Mouse (Mus musculus) E14TG2a.4 (cell line): ENCODE data around the gene Arl2bp.
A peak's percentile ranks its signal among the peaks of the same experiment; 100 is the strongest.

Source experiments
- H3K27me3 ChIP-seq: 2 replicates; pipeline ENCODE4 v1.6.1; 2014; ENCODE audit warnings: low read length, control low read depth; ENCODE audit not compliant: insufficient read depth
- H3K36me3 ChIP-seq: 2 replicates; pipeline ENCODE4 v1.6.1; 2014; ENCODE audit warnings: low read length, control low read depth; ENCODE audit not compliant: insufficient read depth
- H3K4me1 ChIP-seq: replicated peaks from 2 replicates; pipeline ENCODE4 v1.6.1; 2014; ENCODE audit warnings: low read depth, low read length, control low read depth
- H3K4me3 ChIP-seq: replicated peaks from 2 replicates; pipeline ENCODE4 v1.5.1; 2014; ENCODE audit warnings: mild to moderate bottlenecking, low read length
- H3K9me3 ChIP-seq: 2 replicates; pipeline ENCODE4 v1.6.1; 2014; ENCODE audit warnings: low read length, control low read depth
- CTCF ChIP-seq: conservative IDR thresholded peaks from 2 replicates; pipeline ENCODE4 v1.5.1; 2014; ENCODE audit warnings: low read length
- NANOG ChIP-seq: IDR thresholded peaks from 2 replicates; pipeline ENCODE4 v1.6.1; 2014; ENCODE audit warnings: borderline replicate concordance, low read length, mixed read lengths
- POU5F1 ChIP-seq: IDR thresholded peaks from 2 replicates; pipeline ENCODE4 v1.6.1; 2014; ENCODE audit warnings: low read length, borderline replicate concordance

Arl2bp gene

DNA sequence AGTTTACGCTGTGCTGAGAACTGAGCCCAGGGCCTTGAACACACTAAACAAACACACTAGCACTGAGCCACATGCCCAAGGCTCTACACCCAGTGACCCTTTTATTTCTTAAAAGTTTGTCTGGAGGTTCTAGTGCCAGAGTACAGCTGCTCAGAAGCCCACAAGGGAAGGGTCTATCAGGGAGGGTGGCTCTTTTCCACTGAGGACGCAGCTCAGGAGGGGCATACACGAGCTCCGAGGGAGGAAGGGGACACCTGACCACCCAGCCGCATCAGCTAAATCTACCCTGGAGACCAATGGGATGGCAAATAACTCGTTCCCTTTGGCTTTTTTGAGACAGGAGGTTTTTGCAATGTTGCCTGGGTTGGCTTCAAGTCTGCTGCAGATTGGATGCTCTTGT, 31.6 kb downstream of the Arl2bp start:
- TF ChIP-seq NANOG (no peak), POU5F1 (no peak), CTCF (no peak)

DNA sequence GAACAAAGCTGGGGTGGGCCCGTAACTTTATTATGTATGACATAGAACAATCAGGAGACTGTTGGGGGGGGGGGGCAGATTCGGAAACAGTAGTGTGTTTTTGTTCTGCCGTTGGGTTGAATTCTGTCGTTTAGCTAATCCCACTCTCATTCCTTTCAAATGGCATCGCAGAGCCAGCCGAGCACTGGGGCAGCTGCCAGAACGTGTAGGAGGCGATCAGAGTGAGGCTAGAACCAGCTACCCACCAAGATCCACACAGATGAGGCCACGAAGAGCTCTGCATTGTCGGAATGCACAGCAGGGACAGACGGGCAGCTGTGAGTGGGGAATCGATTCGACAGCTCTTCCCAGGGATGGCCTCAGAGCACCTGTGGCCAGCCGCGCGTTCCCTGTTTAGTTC, 33.0 kb downstream of the Arl2bp start:
- H3K27me3 ChIP-seq, result peaks cover 33% of the 10 kb centered on the region
- no peaks in the 10 kb centered on the region for H3K36me3 ChIP-seq
- peaks cover 34% of the 10 kb centered on the region for H3K4me1 ChIP-seq
- H3K4me3 ChIP-seq, result peak overlapping the region; percentile 32; the same call in 1 of the 2 replicates
- TF ChIP-seq POU5F1, result no peak
- no peak for TF ChIP-seq NANOG
- TF ChIP-seq CTCF, result no peak
- no peaks in the 10 kb centered on the region for H3K9me3 ChIP-seq

More for the DNA sequence above, 31.6 kb downstream of the Arl2bp start:
- H3K36me3 ChIP-seq, result no peaks in the 10 kb centered on the region
- H3K4me3 ChIP-seq, result no peak overlapping the region
- H3K9me3 ChIP-seq, result no peaks in the 10 kb centered on the region
- H3K27me3 ChIP-seq, result peaks cover 47% of the 10 kb centered on the region
- peaks cover 40% of the 10 kb centered on the region for H3K4me1 ChIP-seq

GRCm38 (mm10) chr8:94700421-94700935, 34.1 kb downstream of the Arl2bp start:
- Histone ChIP-seq H3K4me1 (peaks cover 32% of the 10 kb centered on the region), H3K4me3 (no peak overlapping the region), H3K9me3 (no peaks in the 10 kb centered on the region), H3K27me3 (peaks cover 28% of the 10 kb centered on the region), H3K36me3 (no peaks in the 10 kb centered on the region)
- TF ChIP-seq POU5F1 (no peak), NANOG (no peak), CTCF (no peak)

- no peak for TF ChIP-seq CTCF
- peaks cover 19% of the 10 kb centered on the region for H3K27me3 ChIP-seq
- peaks cover 41% of the 10 kb centered on the region for H3K4me1 ChIP-seq
- H3K4me3 ChIP-seq, result no peak overlapping the region
- H3K36me3 ChIP-seq, result no peaks in the 10 kb centered on the region
- H3K9me3 ChIP-seq, result no peaks in the 10 kb centered on the region
Observed at GRCm38 (mm10) chr8:94702156-94702555, 35.8 kb downstream of the Arl2bp start.

DNA sequence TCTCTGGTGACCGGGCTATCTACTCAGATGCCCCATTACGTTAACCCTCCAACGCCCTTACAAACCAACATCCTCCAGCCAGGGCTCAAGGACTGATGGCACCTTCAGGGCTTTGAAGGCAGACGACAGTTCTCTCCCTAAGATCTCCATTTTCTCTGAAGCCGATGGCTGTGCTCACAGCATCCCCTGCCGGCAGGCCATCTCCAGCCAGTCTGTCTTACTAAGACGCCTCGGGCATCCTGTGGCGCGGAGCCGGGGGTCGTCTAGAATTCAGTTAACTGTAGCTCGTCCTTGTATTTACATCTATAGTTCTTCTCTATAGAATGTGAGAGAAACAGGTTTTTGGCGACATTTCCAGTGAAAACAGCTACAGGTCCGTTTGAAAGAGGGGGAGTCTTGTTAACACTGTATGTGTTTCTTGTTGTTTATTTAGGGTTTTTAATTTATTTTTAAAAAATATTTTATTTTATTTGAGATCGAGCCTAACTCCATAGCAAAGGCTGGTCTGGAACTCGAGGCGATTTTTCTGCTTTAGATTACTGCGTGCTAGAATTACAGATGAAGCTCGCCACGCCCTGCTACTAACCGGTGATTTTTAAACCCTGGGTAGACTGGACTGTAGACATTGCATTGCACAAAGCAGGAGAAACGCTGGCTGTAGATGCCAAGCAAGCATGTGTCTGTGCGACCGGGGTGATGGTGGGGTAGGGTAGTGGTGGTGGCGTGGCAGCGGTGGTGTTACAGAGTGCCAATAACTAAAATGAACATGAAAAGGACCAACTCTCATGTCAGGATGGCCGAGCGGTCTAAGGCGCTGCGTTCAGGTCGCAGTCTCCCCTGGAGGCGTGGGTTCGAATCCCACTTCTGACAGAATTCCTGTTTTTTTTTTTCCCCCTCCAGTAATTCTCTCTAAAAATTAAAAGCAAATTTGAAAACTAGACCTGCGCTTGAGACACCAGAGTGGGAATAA, 36.7 kb downstream of the Arl2bp start:
- H3K4me3 ChIP-seq, result peak overlapping the region; percentile 82
- H3K27me3 ChIP-seq, result peaks cover 13% of the 10 kb centered on the region
- H3K4me1 ChIP-seq, result peaks cover 46% of the 10 kb centered on the region
- no peaks in the 10 kb centered on the region for H3K36me3 ChIP-seq
- H3K9me3 ChIP-seq, result no peaks in the 10 kb centered on the region
- peak; percentile 56 for TF ChIP-seq CTCF
- no peak for TF ChIP-seq POU5F1

- peaks cover 12% of the 10 kb centered on the region for H3K27me3 ChIP-seq
- no peaks in the 10 kb centered on the region for H3K9me3 ChIP-seq
- peak overlapping the region; percentile 82 for H3K4me3 ChIP-seq
- peaks cover 46% of the 10 kb centered on the region for H3K4me1 ChIP-seq
- TF ChIP-seq POU5F1, result no peak
- peak; percentile 87 for TF ChIP-seq CTCF
- no peaks in the 10 kb centered on the region for H3K36me3 ChIP-seq
Observed at GRCm38 (mm10) chr8:94703972-94704668, 37.7 kb downstream of the Arl2bp start.

GRCm38 (mm10) chr8:94704669-94704984, 38.2 kb downstream of the Arl2bp start:
- TF ChIP-seq NANOG (no peak), POU5F1 (no peak), CTCF (no peak)
- H3K9me3 ChIP-seq, result no peaks in the 10 kb centered on the region
- peaks cover 46% of the 10 kb centered on the region for H3K4me1 ChIP-seq
- H3K4me3 ChIP-seq, result peak overlapping the region; percentile 77
- peaks cover 12% of the 10 kb centered on the region for H3K27me3 ChIP-seq
- no peaks in the 10 kb centered on the region for H3K36me3 ChIP-seq

GRCm38 (mm10) chr8:94705581-94706245, 39.3 kb downstream of the Arl2bp start:
- H3K36me3 ChIP-seq, result no peaks in the 10 kb centered on the region

More at GRCm38 (mm10) chr8:94705581-94706245, 39.3 kb downstream of the Arl2bp start:
- H3K4me3 ChIP-seq, result no peak overlapping the region
- H3K4me1 ChIP-seq, result peaks cover 53% of the 10 kb centered on the region
- H3K9me3 ChIP-seq, result no peaks in the 10 kb centered on the region
- H3K27me3 ChIP-seq, result peaks cover 12% of the 10 kb centered on the region
- TF ChIP-seq POU5F1 (no peak), CTCF (no peak), NANOG (no peak)
